Mouse (Mus musculus) lung, embryonic 14.5 days (tissue): ENCODE measurements around the gene Ano6. TPM values are rescaled to one million over a fixed set of nuclear protein-coding genes. Genes with fewer than 3 reads are reported as not detected.

ENCODE experiments used
- ATAC-seq: fragments of 200-750 bp; cut with Nextera tagmentation; 2 replicates; pipeline ENCODE4 v1.8.0; 2017; ENCODE audit warnings: mild to moderate bottlenecking, moderate TSS enrichment, moderate library complexity; ENCODE audit not compliant: insufficient read depth
- DNase-seq: peaks from one replicate; pipeline ENCODE4 v3.0.0-alpha.2; 2015
- H3K27ac ChIP-seq: fragments of 300-500 bp; sonication (generic); 2 replicates; pipeline ENCODE4 v1.5.1; 2014; ENCODE audit warnings: low read depth, mild to moderate bottlenecking, moderate library complexity
- H3K27me3 ChIP-seq: fragments of 300-500 bp; sonication (generic); 2 replicates; pipeline ENCODE4 v1.6.1; 2014; ENCODE audit warnings: low read length, control low read depth; ENCODE audit not compliant: insufficient read depth
- H3K36me3 ChIP-seq: fragments of 300-500 bp; sonication (generic); 2 replicates; pipeline ENCODE4 v1.6.1; 2014; ENCODE audit warnings: control low read depth; ENCODE audit not compliant: insufficient read depth
- H3K4me1 ChIP-seq: fragments of 300-500 bp; sonication (generic); 2 replicates; pipeline ENCODE4 v1.6.1; 2014; ENCODE audit warnings: antibody characterized with exemption, control low read depth; ENCODE audit not compliant: insufficient read depth
- H3K4me2 ChIP-seq: fragments of 300-500 bp; sonication (generic); 2 replicates; pipeline ENCODE4 v1.6.1; 2014; ENCODE audit warnings: mild to moderate bottlenecking
- H3K4me3 ChIP-seq: fragments of 300-500 bp; sonication (generic); 2 replicates; pipeline ENCODE4 v1.5.1; 2014; ENCODE audit warnings: low read depth, low read length
- H3K9ac ChIP-seq: fragments of 300-500 bp; sonication (generic); 2 replicates; pipeline ENCODE4 v1.6.1; 2014
- H3K9me3 ChIP-seq: fragments of 300-500 bp; sonication (generic); 2 replicates; pipeline ENCODE4 v1.6.1; 2016; ENCODE audit warnings: low read depth, low read length, control low read depth
- CTCF ChIP-seq: IDR thresholded peaks from 2 replicates; pipeline ENCODE4 v1.5.1; 2016; ENCODE audit warnings: antibody characterized with exemption, low read depth
- WGBS: fragments of 180-500 bp; shearing (Covaris S2); extraction: QIAGEN DNeasy Blood & Tissue Kit; methylation state at CpG from one replicate; pipeline ENCODE4 v1.1.7; 2014; 5-methylcytosine and 5-hydroxymethylcytosine counted together
- polyA plus RNA-seq: library from polyadenylated mRNA; unstranded; fragments of >200 nt; fragmentation: Nextera tagmentation; extraction: Ambion mirVana; gene quantifications from 2 replicates; pipeline ENCODE4 v1.2.1, GENCODE M21; 2014

Ano6 gene
- polyA plus RNA-seq, 1 experiment from 2014 or later, result 54.7 TPM

DNA sequence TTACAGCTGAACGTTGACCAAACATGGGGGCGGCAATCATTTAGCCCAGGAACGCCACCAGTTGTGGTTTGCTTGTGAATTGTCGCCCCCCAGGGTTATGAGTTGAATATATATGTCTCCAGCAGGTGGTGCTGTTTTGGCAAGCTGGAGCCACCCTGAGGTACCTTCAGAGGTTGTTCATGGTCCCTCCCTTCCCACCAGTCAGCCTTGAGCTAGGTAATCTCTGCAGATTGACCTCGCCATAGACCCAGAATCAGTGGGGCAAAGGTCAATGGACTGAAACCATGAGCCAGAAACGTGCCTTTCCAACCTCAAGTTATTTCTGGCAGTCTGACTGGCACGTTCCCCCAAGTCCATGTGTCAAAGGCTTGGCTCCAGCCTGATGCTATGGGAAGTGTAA is 22.8 kb upstream of the Ano6 start:
- peak; percentile 18 for DNase-seq
- no peak for ATAC-seq

DNA sequence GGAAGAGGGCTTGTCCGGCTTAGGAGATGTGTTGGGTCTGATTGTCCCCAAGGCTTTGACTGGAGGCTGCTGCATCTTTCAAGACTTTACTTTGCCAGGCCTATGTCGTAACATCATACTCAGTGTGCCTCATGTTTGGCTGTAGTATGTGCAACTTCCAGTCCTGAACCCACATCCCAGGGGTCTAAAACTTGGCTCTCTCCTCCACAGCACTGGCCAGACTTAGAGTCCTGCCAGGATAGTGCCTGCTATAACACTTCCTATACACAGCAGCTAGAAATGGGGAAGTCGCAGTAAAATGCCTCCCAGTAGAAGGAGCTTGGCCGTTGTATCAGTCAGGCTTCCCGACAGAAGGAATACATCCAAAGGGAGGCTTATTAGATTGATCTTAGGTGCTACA is 21.9 kb upstream of the Ano6 start:
- ATAC-seq (no peak), DNase-seq (no peak)
- 81% methylated on average over 5 of the region's 5 CpGs for WGBS
- no peak overlapping the region for H3K9ac ChIP-seq
- no peak overlapping the region for H3K4me2 ChIP-seq
- no peak for TF ChIP-seq CTCF
- no peaks in the 10 kb centered on the region for H3K27me3 ChIP-seq
- no peaks in the 10 kb centered on the region for H3K9me3 ChIP-seq
- H3K4me1 ChIP-seq, result no peaks in the 10 kb centered on the region
- no peak overlapping the region for H3K4me3 ChIP-seq
- no peak overlapping the region for H3K27ac ChIP-seq
- no peaks in the 10 kb centered on the region for H3K36me3 ChIP-seq

More for the DNA sequence above, 22.8 kb upstream of the Ano6 start:
- TF ChIP-seq CTCF, result peak; percentile 59
- Histone ChIP-seq H3K9me3 (no peaks in the 10 kb centered on the region), H3K4me3 (no peak overlapping the region), H3K4me1 (no peaks in the 10 kb centered on the region), H3K27me3 (no peaks in the 10 kb centered on the region), H3K27ac (no peak overlapping the region), H3K9ac (no peak overlapping the region), H3K4me2 (no peak overlapping the region), H3K36me3 (no peaks in the 10 kb centered on the region)
- 76% methylated on average over 7 of the region's 7 CpGs for WGBS

DNA sequence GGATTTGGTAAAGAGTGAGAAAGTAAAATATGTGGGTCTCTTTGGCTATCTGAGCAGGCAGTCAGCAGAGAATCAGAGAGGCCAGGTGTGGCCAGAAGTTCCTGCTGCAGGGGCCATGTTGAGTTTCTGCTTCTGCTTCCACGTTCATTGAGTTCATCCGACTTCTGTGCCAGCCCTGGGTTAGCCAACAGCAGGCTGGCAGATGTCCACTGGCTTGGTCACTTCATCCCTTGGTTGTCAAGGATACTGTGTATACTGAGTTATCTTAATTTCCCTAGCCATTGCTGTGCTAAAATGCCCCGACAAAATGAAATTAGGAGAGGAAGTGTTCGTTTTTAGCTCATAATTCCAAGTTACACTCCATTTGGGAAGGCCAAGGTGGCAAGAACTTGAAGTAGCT is 21.1 kb upstream of the Ano6 start:
- Histone ChIP-seq H3K4me2 (no peak overlapping the region), H3K9me3 (no peaks in the 10 kb centered on the region), H3K9ac (no peak overlapping the region), H3K4me3 (no peak overlapping the region), H3K36me3 (no peaks in the 10 kb centered on the region), H3K27me3 (no peaks in the 10 kb centered on the region), H3K4me1 (no peaks in the 10 kb centered on the region), H3K27ac (no peak overlapping the region)
- ATAC-seq (no peak), DNase-seq (no peak)
- WGBS, result 62% methylated on average over 4 of the region's 4 CpGs
- TF ChIP-seq CTCF, result no peak

DNA sequence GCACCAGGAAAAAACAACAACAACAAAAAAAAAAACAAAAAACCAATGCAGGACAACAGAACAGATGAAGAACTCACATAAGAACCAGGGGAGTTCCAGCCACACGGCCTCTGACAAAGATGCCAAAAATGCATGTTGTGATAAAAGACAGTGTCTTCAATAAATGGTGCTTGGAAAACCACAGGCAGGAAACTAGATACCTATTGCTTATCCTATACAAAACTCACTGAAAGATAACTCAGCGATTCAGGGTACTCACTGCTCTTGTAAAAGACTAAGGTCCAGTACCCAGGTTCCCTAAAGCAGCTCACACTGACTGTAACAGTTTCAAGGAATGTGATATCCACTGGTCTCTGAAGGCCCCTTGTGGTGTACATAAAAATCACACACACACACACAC is 20.3 kb upstream of the Ano6 start:
- H3K9ac ChIP-seq, result no peak overlapping the region
- ATAC-seq (no peak), DNase-seq (no peak)
- WGBS, result 84% methylated on average over 2 of the region's 2 CpGs
- no peaks in the 10 kb centered on the region for H3K9me3 ChIP-seq
- no peak overlapping the region for H3K4me3 ChIP-seq
- no peaks in the 10 kb centered on the region for H3K36me3 ChIP-seq
- H3K4me2 ChIP-seq, result no peak overlapping the region
- H3K4me1 ChIP-seq, result no peaks in the 10 kb centered on the region
- TF ChIP-seq CTCF, result no peak
- H3K27me3 ChIP-seq, result no peaks in the 10 kb centered on the region
- no peak overlapping the region for H3K27ac ChIP-seq

DNA sequence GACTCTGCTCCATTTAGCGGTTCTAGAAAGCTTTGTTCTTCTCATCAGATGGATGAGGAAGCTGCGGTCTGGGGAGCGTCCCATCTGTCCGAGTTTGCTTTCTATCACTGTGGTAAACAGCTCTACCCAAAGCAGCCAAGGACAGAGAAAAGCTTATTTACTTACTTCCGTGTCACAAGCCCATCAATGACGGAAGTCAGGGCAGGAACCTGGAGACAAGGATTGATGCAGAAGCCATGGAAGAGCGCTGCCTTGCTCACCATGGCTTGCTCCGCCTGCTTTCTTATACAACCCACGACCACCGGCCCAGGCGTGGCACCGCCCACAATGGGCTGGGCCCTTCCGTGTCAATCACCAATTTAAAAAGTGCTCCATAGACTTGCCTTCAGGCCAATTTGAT is 18.3 kb upstream of the Ano6 start:
- H3K9ac ChIP-seq, result no peak overlapping the region
- no peak for TF ChIP-seq CTCF
- no peak for DNase-seq
- no peak overlapping the region for H3K27ac ChIP-seq
- H3K27me3 ChIP-seq, result no peaks in the 10 kb centered on the region
- no peaks in the 10 kb centered on the region for H3K9me3 ChIP-seq
- H3K4me2 ChIP-seq, result no peak overlapping the region
- 52% methylated on average over 13 of the region's 13 CpGs for WGBS
- ATAC-seq, result no peak
- no peaks in the 10 kb centered on the region for H3K36me3 ChIP-seq
- no peak overlapping the region for H3K4me3 ChIP-seq
- no peaks in the 10 kb centered on the region for H3K4me1 ChIP-seq

DNA sequence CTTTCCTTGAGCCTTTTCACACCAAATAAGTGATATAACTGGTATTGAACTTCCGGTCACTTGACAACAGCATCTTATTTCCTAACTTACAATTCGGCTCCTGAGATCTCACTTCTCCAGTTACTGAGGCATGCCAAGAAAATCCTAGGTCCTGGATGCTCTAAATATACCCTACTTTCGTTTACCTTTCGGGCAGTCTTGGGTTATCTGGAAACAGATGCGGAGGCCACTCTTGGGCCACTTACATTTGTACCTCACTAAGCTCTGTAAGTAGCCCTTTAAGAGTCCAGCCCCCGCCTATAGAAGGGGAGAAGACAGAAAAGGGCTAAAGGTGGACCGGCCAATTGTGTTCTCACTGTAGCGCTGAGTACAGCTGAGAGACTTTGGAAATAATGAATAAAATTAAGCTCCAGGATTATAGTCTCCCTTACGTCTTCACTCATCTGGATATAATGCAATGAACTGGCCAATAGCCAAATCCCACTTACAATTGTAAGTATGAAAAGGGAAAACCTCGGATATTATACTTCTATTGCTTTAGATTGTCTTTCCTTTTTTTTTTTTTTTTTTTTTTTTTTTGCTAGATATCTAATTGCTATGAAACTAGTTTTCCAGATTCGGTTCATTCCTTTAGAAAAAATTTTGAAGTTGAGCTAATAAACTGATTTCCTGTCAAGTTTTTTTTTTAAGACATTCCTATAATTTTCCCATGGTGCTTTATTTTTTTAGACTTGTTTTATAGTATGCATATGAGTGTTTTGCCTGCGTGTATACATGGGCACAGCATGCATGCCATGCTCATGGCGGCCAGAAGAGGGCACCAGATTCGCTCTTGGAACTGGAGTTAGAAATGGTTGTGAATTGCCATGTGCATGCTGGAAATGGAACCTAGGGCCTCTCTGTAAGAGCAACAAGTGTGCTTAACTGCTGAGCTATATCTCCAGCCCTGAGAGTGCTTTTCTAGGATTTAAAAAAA is 17.5 kb upstream of the Ano6 start:
- Histone ChIP-seq H3K4me3 (no peak overlapping the region), H3K9me3 (no peaks in the 10 kb centered on the region), H3K27me3 (no peaks in the 10 kb centered on the region), H3K9ac (no peak overlapping the region), H3K4me2 (no peak overlapping the region), H3K36me3 (no peaks in the 10 kb centered on the region), H3K27ac (no peak overlapping the region), H3K4me1 (no peaks in the 10 kb centered on the region)
- ATAC-seq (no peak), DNase-seq (peak; percentile 86)
- TF ChIP-seq CTCF, result peak; percentile 90
- WGBS, result 53% methylated on average over 14 of the region's 14 CpGs

DNA sequence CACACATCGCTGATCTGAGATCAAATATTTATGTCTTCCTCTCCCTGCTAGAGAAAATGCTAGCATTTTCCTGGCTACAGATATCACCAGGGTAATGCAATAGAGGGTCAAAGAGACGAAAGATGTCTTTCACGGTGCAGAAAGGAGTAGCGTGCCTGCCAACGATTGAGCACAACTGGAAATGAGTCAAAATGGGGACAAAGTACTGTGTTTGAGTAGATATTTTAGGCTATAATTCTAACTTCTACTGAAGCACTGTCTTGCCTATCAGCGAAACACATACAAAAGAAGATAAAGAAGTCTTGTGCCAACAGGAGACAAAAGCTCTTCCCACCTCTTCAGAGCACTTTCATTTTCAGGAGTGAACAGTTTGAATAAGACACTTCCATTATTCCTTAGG is 16.4 kb upstream of the Ano6 start:
- H3K27me3 ChIP-seq, result no peaks in the 10 kb centered on the region
- no peak overlapping the region for H3K9ac ChIP-seq
- no peak overlapping the region for H3K27ac ChIP-seq
- WGBS, result 53% methylated on average over 6 of the region's 6 CpGs
- H3K4me2 ChIP-seq, result no peak overlapping the region
- H3K9me3 ChIP-seq, result no peaks in the 10 kb centered on the region
- no peak for TF ChIP-seq CTCF
- H3K4me3 ChIP-seq, result no peak overlapping the region
- ATAC-seq (no peak), DNase-seq (no peak)
- H3K36me3 ChIP-seq, result no peaks in the 10 kb centered on the region
- H3K4me1 ChIP-seq, result no peaks in the 10 kb centered on the region
